Mouse (Mus musculus): ENCODE data around the gene Dnajc4.
"Not testable (repeated sequence)": the region's sequence is repeated elsewhere in the genome, so short reads cannot be mapped to it uniquely, and the experiment has no call there.

The Dnajc4 gene

GRCm38 (mm10) chr19:6994489-6994888 lies 2.1 kb upstream of the Dnajc4 start:
- DNase-seq = no peak

- DNase-seq = no peak
Measured at GRCm38 (mm10) chr19:6994002-6994401, 1.6 kb upstream of the Dnajc4 start.

GRCm38 (mm10) chr19:6993011-6993770 lies 819 bp upstream of the Dnajc4 start:
- DNase-seq = no peak

GRCm38 (mm10) chr19:6991166-6991565 lies 1.2 kb downstream of the Dnajc4 start:
- DNase-seq = not testable (repeated sequence)

GRCm38 (mm10) chr19:6990712-6991111 lies 1.7 kb downstream of the Dnajc4 start:
- DNase-seq = no peak

GRCm38 (mm10) chr19:6989251-6989650 lies 3.1 kb downstream of the Dnajc4 start:
- DNase-seq = no peak

GRCm38 (mm10) chr19:6987904-6988285 lies 4.5 kb downstream of the Dnajc4 start:
- no peak for DNase-seq

GRCm38 (mm10) chr19:6987061-6987903 lies 5.1 kb downstream of the Dnajc4 start, which contains the start of gene Vegfb:
TSS of gene Vegfb (minus strand) at chr19:6987651.
- peak; percentile 70 for DNase-seq

- no peak for DNase-seq
Measured at GRCm38 (mm10) chr19:6985951-6986708, 6.2 kb downstream of the Dnajc4 start.

- no peak for DNase-seq
Measured at GRCm38 (mm10) chr19:6985300-6985699, 7.1 kb downstream of the Dnajc4 start.

- no peak for DNase-seq
Measured at GRCm38 (mm10) chr19:6983621-6984020, 8.8 kb downstream of the Dnajc4 start.

- DNase-seq = no peak
Measured at GRCm38 (mm10) chr19:6981465-6981864, 10.9 kb downstream of the Dnajc4 start.

- DNase-seq = peak; percentile 99
Measured at GRCm38 (mm10) chr19:6980381-6981093, 11.8 kb downstream of the Dnajc4 start, which contains the start of gene Fkbp2. TSS of gene Fkbp2 (minus strand) at chr19:6980501.

- DNase-seq = peak; percentile 99
Measured at GRCm38 (mm10) chr19:6979486-6980380, 12.6 kb downstream of the Dnajc4 start.

GRCm38 (mm10) chr19:6979001-6979479 lies 13.3 kb downstream of the Dnajc4 start:
- no peak for DNase-seq

- no peak for DNase-seq
Measured at GRCm38 (mm10) chr19:6978639-6978974, 13.8 kb downstream of the Dnajc4 start.

GRCm38 (mm10) chr19:6977759-6978638 lies 14.4 kb downstream of the Dnajc4 start:
- no peak for DNase-seq

GRCm38 (mm10) chr19:6975537-6976521 lies 16.5 kb downstream of the Dnajc4 start, which contains the start of gene Plcb3:
TSS of gene Plcb3 (minus strand) at chr19:6976470.
- DNase-seq = peak; percentile 52

Measured in right cerebral cortex, postnatal 25 days (tissue).